Mouse (Mus musculus) embryonic facial prominence, embryonic 15.5 days (tissue): ENCODE data around the gene Trim25. TPM values are rescaled to one million over a fixed set of nuclear protein-coding genes. Genes with fewer than 3 reads are reported as not detected.

Source experiments
- ATAC-seq: fragments of 200-750 bp; cut with Nextera tagmentation; 2 replicates; pipeline ENCODE4 v1.8.0; 2017; ENCODE audit warnings: low read depth, moderate TSS enrichment; ENCODE audit not compliant: insufficient number of reproducible peaks, low FRiP score, low TSS enrichment
- H3K27ac ChIP-seq: fragments of 300-500 bp; sonication (generic); replicated peaks from 2 replicates; pipeline ENCODE4 v1.5.1; 2015; ENCODE audit warnings: mild to moderate bottlenecking, inconsistent platforms
- H3K27me3 ChIP-seq: fragments of 300-500 bp; sonication (generic); 2 replicates; pipeline ENCODE4 v1.6.1; 2015; ENCODE audit warnings: inconsistent platforms
- H3K36me3 ChIP-seq: fragments of 300-500 bp; sonication (generic); 2 replicates; pipeline ENCODE4 v1.6.1; 2015; ENCODE audit warnings: mild to moderate bottlenecking, inconsistent platforms
- H3K4me1 ChIP-seq: fragments of 300-500 bp; sonication (generic); 2 replicates; pipeline ENCODE4 v1.6.1; 2015; ENCODE audit warnings: inconsistent platforms
- H3K4me2 ChIP-seq: fragments of 300-500 bp; sonication (generic); replicated peaks from 2 replicates; pipeline ENCODE4 v1.6.1; 2015; ENCODE audit warnings: mild to moderate bottlenecking, inconsistent platforms
- H3K4me3 ChIP-seq: fragments of 300-500 bp; sonication (generic); replicated peaks from 2 replicates; pipeline ENCODE4 v1.5.1; 2015; ENCODE audit warnings: mild to moderate bottlenecking, inconsistent platforms
- H3K9ac ChIP-seq: fragments of 300-500 bp; sonication (generic); 2 replicates; pipeline ENCODE4 v1.6.1; 2015; ENCODE audit warnings: inconsistent platforms
- H3K9me3 ChIP-seq: fragments of 300-500 bp; sonication (generic); replicated peaks from 2 replicates; pipeline ENCODE4 v1.6.1; 2016; ENCODE audit warnings: inconsistent platforms
- WGBS: fragments of 180-500 bp; shearing (Covaris S2); methylation state at CpG from one replicate; pipeline ENCODE4 v1.1.7; 2015; 5-methylcytosine and 5-hydroxymethylcytosine counted together
- polyA plus RNA-seq: library from polyadenylated mRNA; unstranded; fragments of >200 nt; fragmentation: Nextera tagmentation; extraction: Ambion mirVana; gene quantifications from 2 replicates; pipeline ENCODE4 v1.2.1, GENCODE M21; 2015

The Trim25 gene
- polyA plus RNA-seq, 1 experiment from 2014 or later = 13.4 TPM

DNA sequence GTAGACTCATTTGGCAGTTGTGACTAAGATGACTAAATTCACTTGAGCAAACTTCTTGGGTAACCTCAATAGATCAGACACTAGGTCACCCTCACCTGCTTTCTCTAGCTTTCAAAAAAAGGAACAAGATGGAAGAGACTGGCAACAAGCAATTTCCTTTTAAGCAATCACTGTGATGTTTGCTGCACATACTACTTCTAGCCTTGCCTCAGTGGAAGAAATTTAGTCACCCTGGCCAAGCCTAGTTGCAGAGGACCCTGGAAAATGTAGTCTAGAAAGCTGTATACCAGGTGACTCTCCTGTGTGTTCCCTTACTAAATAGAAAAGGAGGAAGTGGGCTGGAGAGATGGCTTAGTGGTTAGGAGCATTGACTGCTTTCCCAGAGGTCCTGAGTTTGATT lies 7.2 kb downstream of the Trim25 start:
- no peak overlapping the region for H3K27ac ChIP-seq
- ATAC-seq = no peak
- no peaks in the 10 kb centered on the region for H3K9me3 ChIP-seq
- peaks cover 12% of the 10 kb centered on the region; the same call in 1 of the 2 replicates for H3K4me1 ChIP-seq
- H3K27me3 ChIP-seq = no peaks in the 10 kb centered on the region
- no peak overlapping the region for H3K9ac ChIP-seq
- no peak overlapping the region for H3K4me3 ChIP-seq
- no peak overlapping the region for H3K4me2 ChIP-seq
- H3K36me3 ChIP-seq = no peaks in the 10 kb centered on the region

DNA sequence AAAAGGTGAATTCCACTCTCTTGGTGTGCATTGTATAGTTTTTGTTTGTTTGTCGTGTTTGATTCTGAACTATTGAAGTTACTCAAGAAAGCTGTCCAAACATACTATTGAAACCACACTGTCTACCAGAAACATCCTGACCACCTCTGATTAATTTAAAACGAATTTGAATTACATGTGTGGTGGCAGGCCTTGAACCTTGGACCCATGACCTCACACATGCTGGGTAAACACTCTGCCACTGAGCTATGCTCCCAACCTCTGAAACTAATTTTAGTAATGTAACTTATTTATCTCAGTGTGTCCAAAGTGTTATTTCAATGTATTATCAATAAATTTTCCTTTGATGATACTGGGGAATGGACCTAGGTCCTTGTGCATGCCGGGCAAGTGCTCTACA lies 8.4 kb downstream of the Trim25 start:
- Histone ChIP-seq H3K27ac (no peak overlapping the region), H3K4me1 (peaks cover 9% of the 10 kb centered on the region; the same call in 1 of the 2 replicates), H3K9me3 (no peaks in the 10 kb centered on the region), H3K4me3 (no peak overlapping the region), H3K36me3 (no peaks in the 10 kb centered on the region), H3K9ac (no peak overlapping the region), H3K27me3 (no peaks in the 10 kb centered on the region), H3K4me2 (no peak overlapping the region)
- 80% methylated on average over 3 of the region's 3 CpGs for WGBS
- no peak for ATAC-seq

DNA sequence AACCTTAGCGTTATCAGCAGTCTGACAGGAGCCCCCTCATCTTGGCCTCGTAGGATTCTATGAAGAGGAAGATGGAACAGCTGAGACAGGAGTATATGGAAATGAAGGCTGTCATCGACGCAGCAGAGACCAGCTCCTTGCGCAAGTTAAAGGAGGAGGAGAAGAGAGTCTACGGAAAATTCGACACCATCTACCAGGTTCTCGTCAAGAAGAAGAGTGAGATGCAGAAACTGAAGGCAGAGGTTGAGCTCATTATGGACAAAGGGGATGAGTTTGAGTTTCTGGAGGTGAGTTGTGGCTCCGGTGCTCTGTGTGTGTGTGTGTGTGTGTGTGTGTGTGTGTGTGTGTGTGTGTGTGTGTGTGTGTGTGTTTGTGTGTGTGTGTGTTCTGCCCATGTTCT lies 9.9 kb downstream of the Trim25 start:
- Histone ChIP-seq H3K4me1 (0 out of 2 replicates have a peak, but pooled peaks cover 4% of the 10 kb centered on the region), H3K9me3 (no peaks in the 10 kb centered on the region), H3K4me2 (no peak overlapping the region), H3K9ac (no peak overlapping the region), H3K27me3 (no peaks in the 10 kb centered on the region), H3K36me3 (no peaks in the 10 kb centered on the region), H3K4me3 (no peak overlapping the region), H3K27ac (no peak overlapping the region)
- WGBS = 85% methylated on average over 9 of the region's 9 CpGs
- ATAC-seq = no peak

DNA sequence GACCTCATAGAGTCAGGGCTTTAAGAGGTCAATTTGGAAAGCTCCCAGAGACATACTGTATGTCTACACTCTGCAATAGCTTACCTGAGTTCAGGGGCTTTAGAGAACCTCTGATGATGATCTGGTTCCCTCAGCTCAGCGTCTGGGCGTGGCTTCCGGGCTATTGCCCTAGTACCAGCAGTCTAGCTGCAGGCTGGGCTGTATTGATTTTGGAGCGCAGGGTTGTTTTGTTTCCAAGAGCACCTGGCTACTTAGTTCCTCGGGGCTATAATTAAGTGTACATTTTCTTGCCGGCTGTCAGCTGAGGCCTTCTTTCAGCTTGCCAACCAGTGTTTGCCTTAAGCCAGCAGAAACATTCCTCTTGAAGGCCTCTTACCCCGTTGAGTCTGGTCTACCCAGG lies 10.3 kb downstream of the Trim25 start:
- no peak for ATAC-seq
- Histone ChIP-seq H3K27ac (no peak overlapping the region), H3K36me3 (no peaks in the 10 kb centered on the region), H3K4me2 (no peak overlapping the region), H3K4me1 (0 out of 2 replicates have a peak, but pooled peaks cover 4% of the 10 kb centered on the region), H3K9ac (no peak overlapping the region), H3K27me3 (no peaks in the 10 kb centered on the region), H3K9me3 (no peaks in the 10 kb centered on the region), H3K4me3 (no peak overlapping the region)
- 49% methylated on average over 7 of the region's 7 CpGs for WGBS

DNA sequence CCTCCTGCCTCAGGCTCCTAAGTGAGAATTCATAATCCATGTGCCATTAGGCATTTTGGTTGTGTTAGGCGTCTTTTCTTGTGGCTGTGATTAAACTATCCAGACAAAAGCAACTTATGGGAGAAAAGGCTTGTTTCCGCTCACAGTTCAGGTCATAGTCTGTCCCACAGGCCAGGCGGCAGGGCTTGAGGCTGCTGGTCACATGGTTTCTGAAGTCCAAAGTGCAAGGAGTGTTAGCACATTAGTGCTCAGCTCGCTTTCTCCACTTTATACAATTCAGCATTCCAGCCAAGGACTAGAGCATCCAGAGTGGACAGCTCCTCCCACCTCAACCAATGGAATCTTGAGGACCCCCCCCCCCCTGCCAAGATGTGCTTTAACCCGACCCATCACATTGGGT lies 13.1 kb downstream of the Trim25 start:
- no peak for ATAC-seq

DNA sequence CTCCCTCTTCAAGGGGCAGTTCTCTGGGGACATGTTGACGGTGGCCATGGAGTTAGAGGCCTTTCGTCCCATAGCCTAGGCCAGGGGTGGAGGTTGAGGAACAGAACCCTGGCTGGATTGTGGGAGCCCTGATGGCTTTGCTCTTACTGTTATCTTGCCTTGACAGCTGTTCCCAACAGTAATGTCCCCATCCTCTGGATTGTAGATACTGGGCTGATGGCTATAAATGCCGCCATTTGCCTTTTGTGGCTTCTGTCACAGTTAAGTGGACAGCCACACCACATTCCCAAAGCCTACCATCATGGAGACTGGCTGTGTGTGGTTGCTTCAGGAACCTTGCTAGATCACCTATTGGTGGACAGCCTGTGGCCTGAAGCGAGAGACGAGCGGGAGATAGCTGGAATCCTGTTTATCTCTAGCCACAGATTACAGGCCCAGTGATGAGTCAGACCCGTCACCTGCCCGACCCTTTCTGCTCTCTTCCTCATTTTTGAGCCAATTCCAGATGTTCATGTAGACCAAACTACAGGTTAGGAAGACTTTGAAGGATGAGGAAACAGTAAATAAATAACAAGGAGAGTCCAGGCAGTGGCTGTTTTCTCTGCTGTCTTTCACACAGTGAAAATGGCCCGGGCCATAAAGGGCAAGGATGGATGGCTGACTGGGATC lies 18.5 kb downstream of the Trim25 start:
- WGBS = 89% methylated on average over 9 of the region's 9 CpGs
- H3K4me3 ChIP-seq = no peak overlapping the region

More for the DNA sequence above, 13.1 kb downstream of the Trim25 start:
- Histone ChIP-seq H3K36me3 (0 out of 2 replicates have a peak, but pooled peaks cover 11% of the 10 kb centered on the region), H3K9me3 (no peaks in the 10 kb centered on the region), H3K27me3 (no peaks in the 10 kb centered on the region), H3K4me1 (0 out of 2 replicates have a peak, but pooled peaks cover 4% of the 10 kb centered on the region), H3K4me3 (no peak overlapping the region), H3K27ac (no peak overlapping the region), H3K9ac (no peak overlapping the region), H3K4me2 (no peak overlapping the region)
- WGBS = 69% methylated on average over 5 of the region's 5 CpGs

DNA sequence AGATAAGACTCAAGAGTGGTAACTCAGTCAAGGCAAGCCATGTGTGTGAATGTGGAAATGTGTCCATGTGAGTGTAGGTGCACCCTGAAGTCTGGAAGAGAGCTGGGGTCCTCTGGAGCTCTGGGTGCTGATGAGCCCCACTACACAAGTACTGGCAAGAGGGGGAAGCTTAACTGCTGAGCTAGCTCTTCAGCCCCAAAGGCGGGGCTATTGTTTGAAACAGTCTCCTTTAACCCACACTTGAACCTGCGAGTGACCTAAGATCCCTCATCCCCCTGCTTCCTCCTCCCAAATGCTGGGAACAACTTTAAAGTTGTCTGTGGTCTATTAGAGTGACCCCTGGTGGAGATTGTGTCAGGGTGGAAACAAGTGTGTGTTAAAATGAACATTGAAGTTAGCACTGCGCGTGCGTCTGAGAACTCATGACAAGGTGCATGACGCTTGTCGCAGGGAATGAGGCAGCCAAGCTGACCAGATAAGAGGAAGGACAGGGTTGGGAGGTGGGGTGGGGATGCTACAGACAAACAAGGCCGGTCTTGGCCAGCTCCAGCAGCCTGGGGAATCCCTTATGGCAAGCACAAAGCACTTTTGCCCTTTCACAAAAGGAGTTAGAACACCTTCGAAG lies 21.6 kb downstream of the Trim25 start:
- H3K4me1 ChIP-seq = peaks cover 10% of the 10 kb centered on the region; the same call in 1 of the 2 replicates
- no peaks in the 10 kb centered on the region for H3K9me3 ChIP-seq
- no peak overlapping the region for H3K9ac ChIP-seq
- H3K36me3 ChIP-seq = 0 out of 2 replicates have a peak, but pooled peaks cover 8% of the 10 kb centered on the region
- no peak overlapping the region for H3K27ac ChIP-seq
- no peaks in the 10 kb centered on the region for H3K27me3 ChIP-seq
- H3K4me3 ChIP-seq = no peak overlapping the region
- WGBS = 69% methylated on average over 9 of the region's 9 CpGs
- ATAC-seq = no peak
- no peak overlapping the region for H3K4me2 ChIP-seq

More for the DNA sequence above, 18.5 kb downstream of the Trim25 start:
- H3K4me1 ChIP-seq = no peaks in the 10 kb centered on the region
- 0 out of 2 replicates have a peak, but pooled peaks cover 11% of the 10 kb centered on the region for H3K36me3 ChIP-seq
- no peaks in the 10 kb centered on the region for H3K9me3 ChIP-seq
- no peak overlapping the region for H3K4me2 ChIP-seq
- no peaks in the 10 kb centered on the region for H3K27me3 ChIP-seq
- H3K27ac ChIP-seq = no peak overlapping the region
- no peak for ATAC-seq
- no peak overlapping the region for H3K9ac ChIP-seq

DNA sequence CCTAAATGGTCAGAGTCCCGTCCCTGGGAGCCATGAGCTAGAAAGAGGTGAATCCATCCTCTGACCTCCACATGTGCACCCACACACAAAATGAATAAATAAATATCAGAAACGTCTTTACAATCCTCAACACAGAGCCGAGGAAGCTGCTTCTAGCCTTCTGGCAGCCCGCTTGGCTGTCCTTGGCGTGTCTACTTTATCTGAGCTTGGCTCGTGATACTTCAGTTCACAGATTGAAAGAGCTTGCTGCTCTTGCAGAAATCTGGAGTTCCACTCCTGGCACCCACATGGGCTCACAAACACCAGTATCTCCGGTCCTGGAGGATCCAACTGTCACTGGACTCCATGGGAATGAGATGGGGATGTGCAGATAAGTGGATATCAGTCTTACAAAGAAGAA lies 22.5 kb downstream of the Trim25 start:
- whole genome bisulfite sequencing = 78% methylated on average over 7 of the region's 7 CpGs
- no peak for ATAC-seq
- H3K36me3 ChIP-seq = no peaks in the 10 kb centered on the region

DNA sequence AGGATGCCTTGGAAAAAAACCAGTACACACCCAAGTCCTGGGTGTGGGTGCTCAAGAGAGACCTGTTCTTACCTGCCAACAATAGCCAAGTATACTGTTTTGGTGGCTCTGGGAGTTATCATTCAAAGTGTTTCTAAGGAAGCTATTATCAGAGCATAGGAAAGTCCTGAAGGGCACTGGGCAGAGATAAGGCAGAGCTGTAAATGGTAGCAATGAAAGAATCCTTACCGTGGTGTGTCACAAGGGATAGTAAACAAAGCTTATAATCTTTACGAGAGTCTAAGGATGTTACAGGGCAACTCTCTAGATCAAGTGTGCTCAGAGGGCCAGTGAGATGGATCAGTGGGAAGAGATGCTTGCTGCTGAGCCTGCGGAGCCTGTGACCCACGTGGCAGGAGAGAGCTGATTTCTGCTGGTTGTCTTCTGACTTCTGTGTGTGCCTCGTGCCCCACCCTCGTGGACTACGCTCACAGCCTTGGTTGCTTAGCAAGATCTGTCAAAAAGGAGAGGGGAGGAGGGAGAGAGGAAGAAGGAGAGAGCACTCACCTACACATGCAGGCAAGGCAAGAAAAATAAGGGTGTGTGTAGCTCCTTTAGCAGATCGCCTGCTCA lies 23.1 kb downstream of the Trim25 start:
- no peaks in the 10 kb centered on the region for H3K36me3 ChIP-seq
- WGBS = 65% methylated on average over 8 of the region's 8 CpGs

More for the DNA sequence above, 22.5 kb downstream of the Trim25 start:
- H3K4me3 ChIP-seq = no peak overlapping the region
- no peak overlapping the region for H3K9ac ChIP-seq
- H3K9me3 ChIP-seq = no peaks in the 10 kb centered on the region
- peaks cover 10% of the 10 kb centered on the region; the same call in 1 of the 2 replicates for H3K4me1 ChIP-seq
- no peaks in the 10 kb centered on the region for H3K27me3 ChIP-seq
- no peak overlapping the region for H3K4me2 ChIP-seq
- no peak overlapping the region for H3K27ac ChIP-seq

DNA sequence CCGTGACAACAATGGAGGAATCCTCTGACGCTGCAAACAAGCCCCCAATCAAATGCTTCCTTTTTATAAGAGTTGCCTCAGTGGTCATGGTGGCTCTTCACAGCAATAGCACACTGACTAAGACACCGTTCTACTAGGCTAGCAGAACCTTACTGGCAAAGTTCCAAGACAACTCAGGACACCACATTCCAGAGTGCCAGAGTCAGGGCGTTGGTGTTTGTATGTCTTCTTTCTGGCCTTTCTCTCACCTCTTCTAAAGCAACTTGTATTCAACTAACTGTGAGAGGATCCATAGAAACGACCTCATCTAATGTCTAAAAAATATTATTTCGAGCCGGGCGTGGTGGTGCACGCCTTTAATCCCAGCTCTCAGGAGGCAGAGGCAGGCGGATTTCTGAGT lies 24.3 kb downstream of the Trim25 start:
- H3K4me2 ChIP-seq = no peak overlapping the region
- no peak overlapping the region for H3K4me3 ChIP-seq
- no peaks in the 10 kb centered on the region for H3K27me3 ChIP-seq
- peaks cover 16% of the 10 kb centered on the region; the same call in 1 of the 2 replicates for H3K4me1 ChIP-seq
- 69% methylated on average over 10 of the region's 10 CpGs for WGBS
- H3K36me3 ChIP-seq = no peaks in the 10 kb centered on the region
- no peak for ATAC-seq
- H3K27ac ChIP-seq = no peak overlapping the region
- no peak overlapping the region for H3K9ac ChIP-seq
- no peaks in the 10 kb centered on the region for H3K9me3 ChIP-seq

More for the DNA sequence above, 23.1 kb downstream of the Trim25 start:
- Histone ChIP-seq H3K27ac (no peak overlapping the region), H3K9me3 (no peaks in the 10 kb centered on the region), H3K27me3 (no peaks in the 10 kb centered on the region), H3K9ac (no peak overlapping the region), H3K4me2 (no peak overlapping the region), H3K4me3 (no peak overlapping the region), H3K4me1 (peaks cover 10% of the 10 kb centered on the region; the same call in 1 of the 2 replicates)
- ATAC-seq = no peak

DNA sequence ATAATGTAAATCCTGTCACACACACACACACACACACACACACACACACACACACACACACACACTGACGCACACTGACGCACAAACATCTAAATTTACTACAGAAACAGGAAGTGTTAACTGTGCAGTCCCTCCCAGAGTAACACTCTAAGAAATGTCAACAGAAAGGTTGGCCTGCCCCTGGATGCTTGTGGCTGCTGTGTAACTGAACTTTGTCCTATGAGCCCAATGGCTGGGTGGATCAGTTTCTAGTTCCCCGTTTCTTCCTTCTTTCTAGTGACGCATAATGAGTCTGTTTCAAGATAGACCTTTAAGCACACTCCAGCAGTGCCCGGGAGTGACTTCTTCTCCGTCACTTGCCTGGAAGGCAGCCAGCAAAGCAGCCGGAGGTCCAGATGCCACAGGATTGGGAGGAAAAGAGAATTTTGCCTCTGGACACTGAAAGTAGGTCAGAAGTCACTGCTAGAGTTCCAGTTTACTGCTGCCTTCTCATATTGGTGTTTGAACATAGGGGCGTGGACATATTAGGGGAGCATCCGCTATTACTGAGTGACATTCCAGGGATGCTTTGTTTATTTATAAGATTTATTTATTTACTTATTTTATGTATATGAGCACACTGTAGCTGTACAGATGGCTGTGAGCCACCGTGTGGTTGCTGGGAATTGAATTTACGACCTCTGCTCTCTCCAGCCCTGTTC lies 25.2 kb downstream of the Trim25 start:
- Histone ChIP-seq H3K4me1 (peaks cover 18% of the 10 kb centered on the region; the same call in 1 of the 2 replicates), H3K9ac (no peak overlapping the region), H3K27me3 (no peaks in the 10 kb centered on the region), H3K4me3 (no peak overlapping the region), H3K9me3 (no peaks in the 10 kb centered on the region), H3K27ac (0 out of 2 replicates have a peak overlapping the region, but pooled peaks have one; percentile 8), H3K4me2 (no peak overlapping the region), H3K36me3 (no peaks in the 10 kb centered on the region)
- no peak for ATAC-seq
- 35% methylated on average over 11 of the region's 11 CpGs for WGBS
